Mouse (Mus musculus) CD4-positive, CD25-positive, alpha-beta regulatory T cell (primary cell): ENCODE data around the gene Olfr1177-ps. TPM values are rescaled to one million over a fixed set of nuclear protein-coding genes. Genes with fewer than 3 reads are reported as not detected.

ENCODE experiments used
- polyA plus RNA-seq: library from polyadenylated mRNA; unstranded; fragments of 100-300 nt; shearing (Covaris generic); gene quantifications from one replicate; pipeline ENCODE4 v1.2.1, GENCODE M21; 2017

Olfr1177-ps gene
- polyA plus RNA-seq: not detected

DNA sequence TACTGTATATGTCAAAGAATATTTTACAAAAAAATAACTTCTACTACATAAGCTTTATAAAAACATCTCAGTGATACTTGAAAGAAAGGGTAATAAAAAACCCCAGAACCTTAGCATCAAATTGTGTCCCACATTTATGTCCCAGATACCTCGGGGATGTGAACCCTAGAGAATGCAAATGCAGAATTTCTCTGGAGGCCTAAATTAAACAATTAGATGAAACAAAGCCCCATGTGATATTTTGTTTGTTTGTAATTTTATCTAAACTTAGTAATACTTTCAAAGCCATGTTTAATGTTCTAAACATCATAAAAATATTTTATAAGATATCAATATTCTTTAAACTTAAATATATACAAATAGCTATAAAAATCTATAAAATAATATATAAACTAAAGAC lies at the start of gene Olfr1177-ps:
TSS of gene Olfr1177-ps (minus strand) at position 101 of the 400 bp plus-strand sequence.

DNA sequence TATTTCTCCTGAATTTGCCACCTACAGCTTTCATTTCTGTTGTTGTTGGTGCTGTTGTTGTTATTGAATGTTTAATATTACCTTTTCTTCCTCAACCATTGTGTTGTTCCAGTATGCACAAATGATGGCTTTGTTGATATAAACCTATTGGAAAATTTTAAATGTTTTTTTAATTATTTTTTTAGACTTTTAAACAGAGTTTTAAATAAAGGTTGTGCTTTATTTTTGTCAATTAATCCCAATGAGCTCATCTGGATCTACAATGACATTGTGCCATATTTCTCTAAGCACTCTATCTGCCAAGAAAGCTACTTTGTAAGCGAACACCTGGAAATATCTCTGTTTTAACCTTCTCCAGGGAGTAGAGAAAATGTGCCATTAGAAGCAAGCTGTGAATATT lies 40.5 kb upstream of the Olfr1177-ps start, which contains the start of gene Olfr1178:
TSS of gene Olfr1178 (plus strand) at position 301 of the 400 bp plus-strand sequence.

DNA sequence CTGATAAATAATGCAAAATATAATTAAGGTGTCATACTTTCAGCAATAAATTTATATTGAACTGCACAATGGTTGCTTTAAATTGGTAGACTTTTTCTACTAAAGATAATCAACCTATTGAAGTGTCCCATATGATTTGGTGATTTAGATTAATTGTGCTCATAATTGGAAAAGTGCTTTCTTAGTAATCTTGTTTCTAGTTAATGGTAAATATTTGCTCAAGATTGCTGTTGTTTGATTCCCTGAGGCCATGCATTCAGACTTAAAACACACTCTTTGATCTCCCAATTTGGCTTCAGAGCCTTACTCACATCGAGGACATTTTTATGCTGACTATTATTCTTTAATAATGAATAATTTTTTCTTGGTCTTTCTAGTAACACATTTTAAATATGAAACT lies 9.9 kb downstream of the Olfr1177-ps start, which contains the start of gene Olfr1176:
TSS of gene Olfr1176 (plus strand) at position 301 of the 400 bp plus-strand sequence.

DNA sequence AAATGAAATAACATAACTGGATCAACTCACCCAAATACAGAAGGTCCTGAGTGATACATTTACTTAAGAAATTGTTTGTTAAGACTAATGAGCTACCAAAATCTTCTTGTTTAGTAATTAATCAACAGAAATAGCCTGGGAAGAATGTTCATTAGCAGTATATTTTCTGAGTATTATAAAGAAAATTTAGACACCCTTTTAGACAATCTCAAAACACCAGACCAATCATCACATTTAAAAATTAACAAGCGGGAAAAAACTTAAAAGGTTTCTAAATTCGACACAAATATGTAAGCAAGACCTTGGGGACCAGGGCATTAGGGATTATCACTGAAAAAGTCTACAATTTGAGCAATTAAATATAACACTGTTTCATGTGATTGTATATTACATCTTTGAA lies 19.2 kb downstream of the Olfr1177-ps start, which contains the start of gene Olfr1175-ps:
TSS of gene Olfr1175-ps (minus strand) at position 101 of the 400 bp plus-strand sequence.

DNA sequence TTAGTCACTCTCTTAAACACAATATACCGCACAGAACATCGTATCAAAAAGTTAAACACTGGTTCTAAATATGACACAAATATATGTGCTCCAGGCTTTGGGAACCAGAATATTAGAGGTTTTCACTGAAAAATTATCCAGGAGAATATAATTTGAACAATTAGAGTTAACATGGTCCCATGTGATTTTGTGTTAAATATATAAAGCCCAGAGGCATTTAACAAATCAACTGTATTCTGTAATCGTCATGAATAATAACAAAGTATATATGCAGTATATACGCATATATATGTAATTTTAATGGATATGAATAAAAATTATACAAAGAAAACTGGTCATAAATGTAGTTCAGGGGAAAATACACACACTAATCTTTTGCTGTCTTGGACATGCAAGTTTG lies 31.3 kb downstream of the Olfr1177-ps start, which contains the start of gene Olfr1174-ps:
TSS of gene Olfr1174-ps (minus strand) at position 101 of the 400 bp plus-strand sequence.

Other genes starting within 250 kb of the Olfr1177-ps start
- not detected for gene Olfr1166, start 218.2 kb downstream of the Olfr1177-ps start, polyA plus RNA-seq
- not detected for gene Olfr1167, start 191.3 kb downstream of the Olfr1177-ps start, polyA plus RNA-seq
- gene Olfr1168, start 164.6 kb downstream of the Olfr1177-ps start, polyA plus RNA-seq: not detected
- not detected for gene Olfr1170, start 118.2 kb downstream of the Olfr1177-ps start, polyA plus RNA-seq
- 0.13 TPM for gene Olfr1173, start 66.6 kb downstream of the Olfr1177-ps start, polyA plus RNA-seq
- gene Olfr1174-ps, start 31.4 kb downstream of the Olfr1177-ps start, polyA plus RNA-seq: not detected
- gene Olfr1175-ps, start 19.3 kb downstream of the Olfr1177-ps start, polyA plus RNA-seq: 0.06 TPM
- not detected for gene Olfr1176, start 9.8 kb downstream of the Olfr1177-ps start, polyA plus RNA-seq
- gene Olfr1178, start 40.6 kb upstream of the Olfr1177-ps start, polyA plus RNA-seq: not detected
- not detected for gene Olfr1179, start 60.0 kb upstream of the Olfr1177-ps start, polyA plus RNA-seq
- gene Olfr1180, start 72.7 kb upstream of the Olfr1177-ps start, polyA plus RNA-seq: not detected
- 0.06 TPM for gene Olfr1181, start 79.7 kb upstream of the Olfr1177-ps start, polyA plus RNA-seq
- gene Gm13757, start 102.6 kb upstream of the Olfr1177-ps start, polyA plus RNA-seq: not detected
- gene Olfr1183, start 108.4 kb upstream of the Olfr1177-ps start, polyA plus RNA-seq: not detected
- 0.19 TPM for gene Olfr1184, start 137.1 kb upstream of the Olfr1177-ps start, polyA plus RNA-seq
- 0.05 TPM for gene Olfr1185-ps1, start 146.8 kb upstream of the Olfr1177-ps start, polyA plus RNA-seq
- gene Olfr1186, start 172.1 kb upstream of the Olfr1177-ps start, polyA plus RNA-seq: not detected
- not detected for gene Olfr1188, start 210.4 kb upstream of the Olfr1177-ps start, polyA plus RNA-seq
- not detected for gene Olfr1189, start 240.0 kb upstream of the Olfr1177-ps start, polyA plus RNA-seq